Mouse (Mus musculus): ENCODE results near the gene Reln.

Reln gene

DNA sequence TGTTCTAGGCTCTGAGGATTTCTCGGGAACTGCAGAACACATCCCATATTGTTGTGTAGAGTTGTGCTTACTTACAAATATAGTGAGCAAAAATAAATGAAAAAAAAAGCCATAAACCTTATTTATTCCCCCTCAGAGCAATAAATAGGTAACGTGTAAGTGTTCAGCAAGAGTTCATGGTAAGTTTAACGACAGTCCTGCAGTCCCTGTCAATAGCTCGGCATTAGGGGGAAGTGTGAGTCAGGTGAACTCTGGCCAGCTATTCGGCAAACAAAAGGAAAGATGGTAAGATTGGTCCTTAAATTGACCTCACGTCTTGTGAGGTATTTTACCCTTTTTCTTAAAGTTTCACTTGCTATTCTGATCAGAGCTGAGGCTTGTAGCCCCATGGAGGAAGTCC, 497.1 kb downstream of the Reln start:
- in situ Hi-C loops (cut with MboI, MseI) = no loop called here

DNA sequence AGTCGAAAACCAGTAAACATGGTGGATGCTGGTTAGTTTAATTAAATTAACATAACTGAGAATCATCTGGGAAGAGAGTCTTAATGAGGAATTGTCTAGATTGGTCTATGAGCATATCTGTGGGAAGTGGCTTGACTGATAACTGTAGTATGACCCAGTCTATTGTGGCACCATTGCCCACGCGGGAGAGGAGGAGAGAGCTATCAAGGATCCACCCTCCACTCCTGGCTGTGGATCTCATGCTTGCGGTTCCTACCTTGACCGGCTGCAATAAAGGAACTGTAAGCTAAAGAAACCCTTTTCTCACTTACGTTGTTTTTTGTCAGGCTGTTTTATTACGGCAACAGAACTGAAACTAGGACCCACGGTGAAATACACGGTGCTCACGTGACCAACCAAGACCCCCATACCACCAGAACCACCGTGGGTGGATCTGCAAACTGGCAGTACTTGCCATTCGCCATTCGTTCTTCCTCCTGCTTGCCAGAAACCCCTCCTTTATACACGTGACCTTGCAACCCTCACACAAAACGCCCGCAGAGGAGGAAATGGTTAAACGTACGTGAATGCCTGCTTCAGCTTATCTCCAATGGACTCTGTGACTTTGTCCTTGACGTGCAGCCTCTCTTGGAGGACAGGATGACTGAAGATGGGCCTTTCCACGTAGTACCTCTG, 497.7 kb downstream of the Reln start:
- in situ Hi-C loops (cut with MboI, MseI) = no loop called here

- in situ Hi-C loops (cut with MboI, MseI) = no loop called here
Observed at GRCm38 (mm10) chr5:21844676-21845075, 499.8 kb downstream of the Reln start.

Measured in T-helper 2 cell (primary cell).